Mouse (Mus musculus) forebrain, embryonic 12.5 days (tissue): ENCODE data around the gene Fgfr2. TPM values are rescaled to one million over a fixed set of nuclear protein-coding genes. Genes with fewer than 3 reads are reported as not detected.
A peak's percentile ranks its signal among the peaks of the same experiment; 100 is the strongest.

Source experiments
- ATAC-seq: fragments of 200-750 bp; cut with Nextera tagmentation; 2 replicates; pipeline ENCODE4 v1.8.0; 2017; ENCODE audit warnings: moderate TSS enrichment; ENCODE audit not compliant: low FRiP score
- H3K27ac ChIP-seq: fragments of 300-500 bp; sonication (generic); 2 replicates; pipeline ENCODE4 v1.5.1; 2016; ENCODE audit warnings: mild to moderate bottlenecking
- H3K27me3 ChIP-seq: fragments of 300-500 bp; sonication (generic); 2 replicates; pipeline ENCODE4 v1.6.1; 2016; ENCODE audit warnings: mild to moderate bottlenecking
- H3K36me3 ChIP-seq: fragments of 300-500 bp; sonication (generic); replicated peaks from 2 replicates; pipeline ENCODE4 v1.6.1; 2016; ENCODE audit warnings: mild to moderate bottlenecking
- H3K4me1 ChIP-seq: fragments of 300-500 bp; sonication (generic); 2 replicates; pipeline ENCODE4 v1.6.1; 2016
- H3K4me2 ChIP-seq: fragments of 300-500 bp; sonication (generic); 2 replicates; pipeline ENCODE4 v1.6.1; 2016; ENCODE audit warnings: mild to moderate bottlenecking, moderate library complexity
- H3K4me3 ChIP-seq: fragments of 300-500 bp; sonication (generic); replicated peaks from 2 replicates; pipeline ENCODE4 v1.5.1; 2016; ENCODE audit warnings: mild to moderate bottlenecking
- H3K9ac ChIP-seq: fragments of 300-500 bp; sonication (generic); 2 replicates; pipeline ENCODE4 v1.6.1; 2016; ENCODE audit warnings: mild to moderate bottlenecking
- H3K9me3 ChIP-seq: fragments of 300-500 bp; sonication (generic); 2 replicates; pipeline ENCODE4 v1.6.1; 2016
- WGBS: fragments of 180-500 bp; shearing (Covaris S2); methylation state at CpG from one replicate; pipeline ENCODE4 v1.1.7; 2016; 5-methylcytosine and 5-hydroxymethylcytosine counted together
- polyA plus RNA-seq: library from polyadenylated mRNA; unstranded; fragments of >200 nt; fragmentation: Nextera tagmentation; extraction: Ambion mirVana; gene quantifications from 2 replicates; pipeline ENCODE4 v1.2.1, GENCODE M21; 2016

The Fgfr2 gene
- polyA plus RNA-seq, 1 experiment from 2014 or later, result 89.6 TPM

- 0 out of 2 replicates have a peak overlapping the region, but pooled peaks have one; percentile 12 for H3K9ac ChIP-seq
- 16% methylated on average over 21 of the region's 21 CpGs for WGBS
- 0 out of 2 replicates have a peak, but pooled peaks cover 4% of the 10 kb centered on the region for H3K27me3 ChIP-seq
Measured at GRCm38 (mm10) chr7:130215348-130216252, 2907.6 kb downstream of the Fgfr2 start.

GRCm38 (mm10) chr7:130213156-130213555 lies 2910.0 kb downstream of the Fgfr2 start:
- no peaks in the 10 kb centered on the region for H3K9me3 ChIP-seq
- peaks cover 79% of the 10 kb centered on the region for H3K4me1 ChIP-seq
- H3K27me3 ChIP-seq, result peaks cover 5% of the 10 kb centered on the region; the same call in 1 of the 2 replicates
- WGBS, result 84% methylated on average over 5 of the region's 5 CpGs
- no peak for ATAC-seq
- H3K36me3 ChIP-seq, result peaks cover 10% of the 10 kb centered on the region; the same call in 1 of the 2 replicates
- H3K9ac ChIP-seq, result no peak overlapping the region
- no peak overlapping the region for H3K4me2 ChIP-seq
- H3K4me3 ChIP-seq, result no peak overlapping the region
- H3K27ac ChIP-seq, result 0 out of 2 replicates have a peak overlapping the region, but pooled peaks have one; percentile 2

More at GRCm38 (mm10) chr7:130215348-130216252, 2907.6 kb downstream of the Fgfr2 start:
- Histone ChIP-seq H3K9me3 (no peaks in the 10 kb centered on the region), H3K4me3 (no peak overlapping the region), H3K36me3 (peaks cover 7% of the 10 kb centered on the region), H3K27ac (peak overlapping the region; percentile 93), H3K4me1 (peaks cover 60% of the 10 kb centered on the region), H3K4me2 (peak overlapping the region; percentile 36)
- ATAC-seq, result peak; percentile 94

GRCm38 (mm10) chr7:130211411-130211810 lies 2911.7 kb downstream of the Fgfr2 start:
- 58% methylated on average over 5 of the region's 5 CpGs for WGBS
- Histone ChIP-seq H3K9me3 (no peaks in the 10 kb centered on the region), H3K4me1 (peaks cover 94% of the 10 kb centered on the region), H3K4me2 (no peak overlapping the region), H3K36me3 (peaks cover 10% of the 10 kb centered on the region; the same call in 1 of the 2 replicates), H3K27me3 (peaks cover 5% of the 10 kb centered on the region; the same call in 1 of the 2 replicates), H3K9ac (no peak overlapping the region), H3K27ac (no peak overlapping the region), H3K4me3 (no peak overlapping the region)
- ATAC-seq, result no peak

- Histone ChIP-seq H3K9me3 (no peaks in the 10 kb centered on the region), H3K9ac (no peak overlapping the region), H3K27me3 (peaks cover 5% of the 10 kb centered on the region; the same call in 1 of the 2 replicates), H3K4me3 (no peak overlapping the region), H3K4me1 (peaks cover 79% of the 10 kb centered on the region), H3K36me3 (peaks cover 12% of the 10 kb centered on the region; the same call in 1 of the 2 replicates), H3K4me2 (no peak overlapping the region), H3K27ac (no peak overlapping the region)
- no peak for ATAC-seq
- 27% methylated on average over 4 of the region's 4 CpGs for WGBS
Measured at GRCm38 (mm10) chr7:130208601-130209000, 2914.5 kb downstream of the Fgfr2 start.

- Histone ChIP-seq H3K4me3 (no peak overlapping the region), H3K36me3 (peaks cover 6% of the 10 kb centered on the region), H3K9me3 (no peaks in the 10 kb centered on the region), H3K9ac (no peak overlapping the region), H3K4me1 (peaks cover 65% of the 10 kb centered on the region), H3K27me3 (peaks cover 3% of the 10 kb centered on the region; the same call in 1 of the 2 replicates), H3K4me2 (peak overlapping the region; percentile 36), H3K27ac (peak overlapping the region; percentile 62)
- WGBS, result 5% methylated on average over 6 of the region's 6 CpGs
- ATAC-seq, result peak; percentile 67
Measured at GRCm38 (mm10) chr7:130206181-130206582, 2917.0 kb downstream of the Fgfr2 start.

- Histone ChIP-seq H3K4me2 (no peak overlapping the region), H3K9ac (no peak overlapping the region), H3K27me3 (no peaks in the 10 kb centered on the region; the same call in 1 of the 2 replicates), H3K4me3 (no peak overlapping the region), H3K27ac (peak overlapping the region; percentile 62), H3K36me3 (peaks cover 9% of the 10 kb centered on the region; the same call in 1 of the 2 replicates), H3K9me3 (no peaks in the 10 kb centered on the region), H3K4me1 (peaks cover 56% of the 10 kb centered on the region)
- 81% methylated on average over 7 of the region's 7 CpGs for WGBS
- ATAC-seq, result no peak
Measured at GRCm38 (mm10) chr7:130205140-130205539, 2918.0 kb downstream of the Fgfr2 start.

GRCm38 (mm10) chr7:130201020-130201419 lies 2922.1 kb downstream of the Fgfr2 start:
- peaks cover 15% of the 10 kb centered on the region for H3K4me1 ChIP-seq
- H3K9me3 ChIP-seq, result no peaks in the 10 kb centered on the region
- ATAC-seq, result no peak
- H3K27me3 ChIP-seq, result no peaks in the 10 kb centered on the region
- WGBS, result 85% methylated on average over 8 of the region's 8 CpGs
- no peak overlapping the region for H3K9ac ChIP-seq
- no peak overlapping the region for H3K4me2 ChIP-seq
- H3K4me3 ChIP-seq, result no peak overlapping the region
- no peak overlapping the region for H3K27ac ChIP-seq
- peaks cover 37% of the 10 kb centered on the region for H3K36me3 ChIP-seq

- Histone ChIP-seq H3K4me3 (no peak overlapping the region), H3K4me1 (0 out of 2 replicates have a peak, but pooled peaks cover 5% of the 10 kb centered on the region), H3K36me3 (peaks cover 40% of the 10 kb centered on the region), H3K27me3 (no peaks in the 10 kb centered on the region), H3K9ac (no peak overlapping the region), H3K9me3 (no peaks in the 10 kb centered on the region), H3K27ac (no peak overlapping the region), H3K4me2 (no peak overlapping the region)
- WGBS, result 92% methylated on average over 9 of the region's 9 CpGs
- ATAC-seq, result no peak
Measured at GRCm38 (mm10) chr7:130199951-130200350, 2923.2 kb downstream of the Fgfr2 start.

- 0 out of 2 replicates have a peak, but pooled peaks cover 5% of the 10 kb centered on the region for H3K4me1 ChIP-seq
- no peak overlapping the region for H3K9ac ChIP-seq
- H3K27me3 ChIP-seq, result no peaks in the 10 kb centered on the region
- H3K4me3 ChIP-seq, result no peak overlapping the region
- ATAC-seq, result no peak
- WGBS, result 89% methylated on average over 5 of the region's 5 CpGs
- peaks cover 38% of the 10 kb centered on the region for H3K36me3 ChIP-seq
- no peaks in the 10 kb centered on the region for H3K9me3 ChIP-seq
- no peak overlapping the region for H3K27ac ChIP-seq
- H3K4me2 ChIP-seq, result no peak overlapping the region
Measured at GRCm38 (mm10) chr7:130199317-130199716, 2923.8 kb downstream of the Fgfr2 start.

GRCm38 (mm10) chr7:130195081-130195480 lies 2928.1 kb downstream of the Fgfr2 start:
- Histone ChIP-seq H3K4me1 (no peaks in the 10 kb centered on the region; the same call in 1 of the 2 replicates), H3K4me2 (no peak overlapping the region), H3K27me3 (no peaks in the 10 kb centered on the region), H3K9ac (no peak overlapping the region), H3K9me3 (no peaks in the 10 kb centered on the region), H3K4me3 (no peak overlapping the region), H3K27ac (no peak overlapping the region), H3K36me3 (peaks cover 45% of the 10 kb centered on the region)
- ATAC-seq, result no peak
- WGBS, result 89% methylated on average over 2 of the region's 2 CpGs

GRCm38 (mm10) chr7:130190329-130190975 lies 2932.7 kb downstream of the Fgfr2 start:
- no peaks in the 10 kb centered on the region for H3K9me3 ChIP-seq
- 68% methylated on average over 15 of the region's 15 CpGs for WGBS
- H3K27me3 ChIP-seq, result no peaks in the 10 kb centered on the region
- H3K36me3 ChIP-seq, result peaks cover 34% of the 10 kb centered on the region
- no peak overlapping the region for H3K4me2 ChIP-seq
- no peak overlapping the region for H3K4me3 ChIP-seq
- H3K4me1 ChIP-seq, result no peaks in the 10 kb centered on the region; the same call in 1 of the 2 replicates
- no peak for ATAC-seq
- no peak overlapping the region for H3K9ac ChIP-seq
- no peak overlapping the region for H3K27ac ChIP-seq

- no peak overlapping the region for H3K4me3 ChIP-seq
- no peak for ATAC-seq
- H3K27ac ChIP-seq, result no peak overlapping the region
- H3K9me3 ChIP-seq, result no peaks in the 10 kb centered on the region
- H3K4me1 ChIP-seq, result no peaks in the 10 kb centered on the region; the same call in 1 of the 2 replicates
- no peak overlapping the region for H3K4me2 ChIP-seq
- peaks cover 37% of the 10 kb centered on the region for H3K36me3 ChIP-seq
- H3K9ac ChIP-seq, result no peak overlapping the region
- H3K27me3 ChIP-seq, result no peaks in the 10 kb centered on the region
- 63% methylated on average over 4 of the region's 4 CpGs for WGBS
Measured at GRCm38 (mm10) chr7:130189901-130190300, 2933.2 kb downstream of the Fgfr2 start.
